Mouse (Mus musculus): ENCODE results near the gene Dctn1. TPM values are rescaled to one million over a fixed set of nuclear protein-coding genes. Genes with fewer than 3 reads are reported as not detected.
A peak's percentile ranks its signal among the peaks of the same experiment; 100 is the strongest.

Gene Dctn1
- polyA plus RNA-seq, 1 experiment from 2014 or later: 82.1 TPM

- Histone ChIP-seq H3K9ac (0 out of 2 replicates have a peak overlapping the region, but pooled peaks have one; percentile 23), H3K27ac (no peak overlapping the region), H3K4me1 (replicated peaks) (peaks cover 12% of the 10 kb centered on the region), H3K36me3 (peaks cover 10% of the 10 kb centered on the region; the same call in 1 of the 2 replicates), H3K9me3 (no peaks in the 10 kb centered on the region), H3K27me3 (replicated peaks) (no peaks in the 10 kb centered on the region), H3K4me3 (replicated peaks) (peak overlapping the region; percentile 25), H3K4me2 (replicated peaks) (peak overlapping the region; percentile 60)
- WGBS: 25% methylated on average over 12 of the region's 12 CpGs
- peak; percentile 64 for ATAC-seq
Measured at GRCm38 (mm10) chr6:83179390-83180117, 13.8 kb downstream of the Dctn1 start.

GRCm38 (mm10) chr6:83180605-83181004, 14.9 kb downstream of the Dctn1 start:
- no peak overlapping the region for H3K4me3 ChIP-seq (replicated peaks)
- ATAC-seq: no peak
- H3K9me3 ChIP-seq: no peaks in the 10 kb centered on the region
- peaks cover 13% of the 10 kb centered on the region for H3K4me1 ChIP-seq (replicated peaks)
- 75% methylated on average over 6 of the region's 6 CpGs for WGBS
- peaks cover 10% of the 10 kb centered on the region; the same call in 1 of the 2 replicates for H3K36me3 ChIP-seq
- H3K27ac ChIP-seq: no peak overlapping the region
- no peak overlapping the region for H3K9ac ChIP-seq
- H3K27me3 ChIP-seq (replicated peaks): no peaks in the 10 kb centered on the region
- no peak overlapping the region for H3K4me2 ChIP-seq (replicated peaks)

- Histone ChIP-seq H3K9me3 (no peaks in the 10 kb centered on the region), H3K9ac (no peak overlapping the region), H3K4me1 (replicated peaks) (peaks cover 10% of the 10 kb centered on the region; the same call in 1 of the 2 replicates), H3K4me3 (replicated peaks) (no peak overlapping the region), H3K4me2 (replicated peaks) (no peak overlapping the region), H3K36me3 (peaks cover 20% of the 10 kb centered on the region), H3K27ac (no peak overlapping the region), H3K27me3 (replicated peaks) (no peaks in the 10 kb centered on the region)
- ATAC-seq: no peak
- 86% methylated on average over 3 of the region's 3 CpGs for WGBS
Measured at GRCm38 (mm10) chr6:83184858-83185435, 19.2 kb downstream of the Dctn1 start.

- no peaks in the 10 kb centered on the region for H3K9me3 ChIP-seq
- WGBS: 16% methylated on average over 25 of the region's 25 CpGs
- H3K4me1 ChIP-seq (replicated peaks): peaks cover 8% of the 10 kb centered on the region; the same call in 1 of the 2 replicates
- H3K9ac ChIP-seq: 0 out of 2 replicates have a peak overlapping the region, but pooled peaks have one; percentile 12
- peak; percentile 87 for ATAC-seq
- peak overlapping the region; percentile 45 for H3K4me2 ChIP-seq (replicated peaks)
- H3K27me3 ChIP-seq (replicated peaks): no peaks in the 10 kb centered on the region
- peak overlapping the region; percentile 9; the same call in 1 of the 2 replicates for H3K4me3 ChIP-seq (replicated peaks)
- H3K27ac ChIP-seq: no peak overlapping the region
- peaks cover 30% of the 10 kb centered on the region for H3K36me3 ChIP-seq
Measured at GRCm38 (mm10) chr6:83185895-83186861, 20.5 kb downstream of the Dctn1 start.

- Histone ChIP-seq H3K9ac (no peak overlapping the region), H3K36me3 (peaks cover 38% of the 10 kb centered on the region), H3K9me3 (no peaks in the 10 kb centered on the region), H3K27ac (no peak overlapping the region), H3K4me2 (replicated peaks) (no peak overlapping the region), H3K4me1 (replicated peaks) (peaks cover 8% of the 10 kb centered on the region; the same call in 1 of the 2 replicates), H3K27me3 (replicated peaks) (no peaks in the 10 kb centered on the region), H3K4me3 (replicated peaks) (no peak overlapping the region)
- WGBS: 95% methylated on average over 2 of the region's 2 CpGs
- ATAC-seq: no peak
Measured at GRCm38 (mm10) chr6:83186946-83187345, 21.2 kb downstream of the Dctn1 start.

- Histone ChIP-seq H3K9ac (no peak overlapping the region), H3K36me3 (peaks cover 80% of the 10 kb centered on the region), H3K4me3 (replicated peaks) (no peak overlapping the region), H3K4me1 (replicated peaks) (no peaks in the 10 kb centered on the region), H3K4me2 (replicated peaks) (no peak overlapping the region), H3K27ac (no peak overlapping the region), H3K27me3 (replicated peaks) (no peaks in the 10 kb centered on the region), H3K9me3 (no peaks in the 10 kb centered on the region)
- ATAC-seq: no peak
- WGBS: 90% methylated on average over 7 of the region's 7 CpGs
Measured at GRCm38 (mm10) chr6:83193571-83193970, 27.9 kb downstream of the Dctn1 start.

- Histone ChIP-seq H3K27me3 (replicated peaks) (no peaks in the 10 kb centered on the region), H3K9me3 (no peaks in the 10 kb centered on the region), H3K36me3 (peaks cover 60% of the 10 kb centered on the region), H3K27ac (no peak overlapping the region), H3K4me3 (replicated peaks) (no peak overlapping the region), H3K4me2 (replicated peaks) (no peak overlapping the region), H3K4me1 (replicated peaks) (no peaks in the 10 kb centered on the region), H3K9ac (no peak overlapping the region)
- ATAC-seq: no peak
- WGBS: 52% methylated on average over 15 of the region's 15 CpGs
Measured at GRCm38 (mm10) chr6:83197345-83198004, 31.8 kb downstream of the Dctn1 start.

- 94% methylated on average over 4 of the region's 4 CpGs for WGBS
- Histone ChIP-seq H3K27ac (no peak overlapping the region), H3K9me3 (no peaks in the 10 kb centered on the region), H3K4me2 (replicated peaks) (no peak overlapping the region), H3K27me3 (replicated peaks) (no peaks in the 10 kb centered on the region), H3K9ac (no peak overlapping the region), H3K4me3 (replicated peaks) (no peak overlapping the region), H3K36me3 (peaks cover 15% of the 10 kb centered on the region), H3K4me1 (replicated peaks) (no peaks in the 10 kb centered on the region)
- ATAC-seq: no peak
Measured at GRCm38 (mm10) chr6:83203320-83203719, 37.6 kb downstream of the Dctn1 start.

GRCm38 (mm10) chr6:83205851-83206250, 40.1 kb downstream of the Dctn1 start:
- no peak for ATAC-seq
- no peak overlapping the region for H3K9ac ChIP-seq
- no peaks in the 10 kb centered on the region for H3K36me3 ChIP-seq
- no peak overlapping the region for H3K27ac ChIP-seq
- H3K4me1 ChIP-seq (replicated peaks): no peaks in the 10 kb centered on the region
- H3K27me3 ChIP-seq (replicated peaks): no peaks in the 10 kb centered on the region
- H3K4me3 ChIP-seq (replicated peaks): no peak overlapping the region
- H3K4me2 ChIP-seq (replicated peaks): no peak overlapping the region
- H3K9me3 ChIP-seq: no peaks in the 10 kb centered on the region
- 80% methylated on average over 3 of the region's 3 CpGs for WGBS

GRCm38 (mm10) chr6:83206321-83206720, 40.6 kb downstream of the Dctn1 start:
- no peak overlapping the region for H3K9ac ChIP-seq
- no peak overlapping the region for H3K27ac ChIP-seq
- ATAC-seq: no peak
- H3K36me3 ChIP-seq: no peaks in the 10 kb centered on the region
- no peak overlapping the region for H3K4me2 ChIP-seq (replicated peaks)
- no peaks in the 10 kb centered on the region for H3K27me3 ChIP-seq (replicated peaks)
- WGBS: 55% methylated on average over 11 of the region's 11 CpGs
- H3K4me1 ChIP-seq (replicated peaks): no peaks in the 10 kb centered on the region
- no peak overlapping the region for H3K4me3 ChIP-seq (replicated peaks)
- no peaks in the 10 kb centered on the region for H3K9me3 ChIP-seq

GRCm38 (mm10) chr6:83207361-83208049, 41.8 kb downstream of the Dctn1 start:
- ATAC-seq: peak; percentile 57
- Histone ChIP-seq H3K4me3 (replicated peaks) (no peak overlapping the region), H3K4me1 (replicated peaks) (peaks cover 4% of the 10 kb centered on the region; the same call in 1 of the 2 replicates), H3K27me3 (replicated peaks) (no peaks in the 10 kb centered on the region), H3K9ac (no peak overlapping the region), H3K4me2 (replicated peaks) (peak overlapping the region; percentile 31; the same call in 1 of the 2 replicates), H3K36me3 (no peaks in the 10 kb centered on the region), H3K27ac (peak overlapping the region; percentile 73), H3K9me3 (no peaks in the 10 kb centered on the region)
- WGBS: 56% methylated on average over 9 of the region's 9 CpGs
